ENCODE assay signal across 13 mouse cellular contexts in the genomic region with DNA sequence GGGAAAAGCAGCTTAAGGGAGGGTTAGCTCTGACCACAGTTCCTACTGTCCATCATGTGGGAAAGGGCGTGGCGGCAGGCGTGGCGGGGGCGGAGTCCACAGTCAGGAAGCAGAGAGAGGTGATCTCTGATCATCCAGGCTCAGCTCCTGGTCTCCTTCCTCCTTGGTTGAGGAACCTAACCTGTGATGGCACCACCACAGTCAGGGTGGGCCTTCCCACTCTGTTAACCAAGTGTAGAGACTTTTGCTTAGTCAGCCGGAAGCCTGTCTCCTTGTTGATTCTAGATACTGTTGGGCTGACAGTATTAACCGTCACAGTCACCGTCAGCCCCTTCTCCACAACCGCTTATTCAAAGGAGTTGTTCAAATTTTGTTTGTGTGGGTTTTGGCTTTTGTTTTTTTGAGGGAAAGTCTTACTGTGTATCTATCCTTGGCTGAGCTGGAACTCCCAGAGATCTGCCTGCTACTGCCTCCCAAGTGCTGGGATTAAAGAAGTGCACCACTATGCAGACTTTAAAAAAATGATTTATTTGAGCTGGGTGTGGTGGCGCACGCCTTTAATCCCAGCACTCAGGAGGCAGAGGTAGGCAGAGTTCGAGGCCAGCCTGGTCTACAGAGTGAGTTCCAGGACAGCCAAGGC. TPM values are rescaled to one million over a fixed set of nuclear protein-coding genes. Genes with fewer than 3 reads are reported as not detected.
A peak's percentile ranks its signal among the peaks of the same experiment; 100 is the strongest.
DNase-seq lines count a peak whose midpoint lies in the region; ATAC-seq and TF ChIP-seq lines count a peak whose summit lies in the region.
"Had no signal": no experiment of that assay in that cellular context is flagged by ENCODE, and none has a peak within 500 bp of the region (broad histone marks: within the 10 kb centered on the region; RNA-seq: fewer than 3 reads in every experiment).

No protein-coding gene starts in this region.

- H3K4me1 ChIP-seq in heart, embryonic 10.5 days = peaks cover 57% of the 10 kb centered on the region
- peaks cover 28% of the 10 kb centered on the region for H3K4me1 ChIP-seq in heart, embryonic 11.5 days (ENCODE audit: control insufficient read depth, insufficient read depth, low read length)
- peaks cover 7% of the 10 kb centered on the region for H3K4me1 ChIP-seq in spleen, adult 2 months (ENCODE audit: control insufficient read depth, insufficient read depth, insufficient read length)
- peaks cover 67% of the 10 kb centered on the region for H3K4me1 ChIP-seq in embryonic facial prominence, embryonic 10.5 days
- peaks cover 56% of the 10 kb centered on the region for H3K4me1 ChIP-seq in forebrain, embryonic 16.5 days (replicated peaks; ENCODE audit: control insufficient read depth, insufficient read depth, low read length)

- no peak for TF ChIP-seq POLR2A in spleen, adult 2 months (IDR thresholded peaks at IDR 0.05; ENCODE audit: low read depth, low read length)

- H3K4me3 ChIP-seq in heart, embryonic 10.5 days = 0 out of 2 replicates have a peak overlapping the region, but pooled peaks have one; percentile 0
- H3K4me3 ChIP-seq in heart, embryonic 11.5 days (ENCODE audit: low read depth, low read length) = no peak overlapping the region
- H3K4me3 ChIP-seq in spleen, adult 2 months (ENCODE audit: extremely low read depth, insufficient read depth, insufficient read length) = no peak overlapping the region
- H3K4me3 ChIP-seq in embryonic facial prominence, embryonic 10.5 days = no peak overlapping the region
- no peak overlapping the region for H3K4me3 ChIP-seq in forebrain, embryonic 16.5 days (replicated peaks; ENCODE audit: low read length)
- H3K4me3 ChIP-seq: erythroblast, embryonic 14.5 days; neural tube, embryonic 13.5 days; stomach, embryonic 15.5 days had no signal

- H3K27ac ChIP-seq in heart, embryonic 10.5 days = no peak overlapping the region
- H3K27ac ChIP-seq in heart, embryonic 11.5 days (ENCODE audit: low read depth, low read length) = no peak overlapping the region
- no peak overlapping the region for H3K27ac ChIP-seq in spleen, adult 2 months (ENCODE audit: insufficient read depth, low read length)
- H3K27ac ChIP-seq in embryonic facial prominence, embryonic 10.5 days (replicated peaks) = no peak overlapping the region
- no peak overlapping the region for H3K27ac ChIP-seq in forebrain, embryonic 16.5 days (ENCODE audit: low read length)
- H3K27ac ChIP-seq: stomach, embryonic 15.5 days had no signal

- TF ChIP-seq CTCF in spleen, adult 2 months (IDR thresholded peaks at IDR 0.05; ENCODE audit: extremely low read depth, insufficient read depth, insufficient read length, insufficient replicate concordance) = no peak

- no peak overlapping the region for H3K4me2 ChIP-seq in heart, embryonic 11.5 days
- H3K4me2 ChIP-seq in forebrain, embryonic 16.5 days (ENCODE audit: low read length) = no peak overlapping the region
- H3K4me2 ChIP-seq: stomach, embryonic 15.5 days had no signal

- WGBS in heart, embryonic 10.5 days = 74% methylated on average over 12 of the region's 12 CpGs
- WGBS in heart, embryonic 11.5 days (ENCODE audit: insufficient replicate concordance) = 75% methylated on average over 12 of the region's 12 CpGs
- 27% methylated on average over 12 of the region's 12 CpGs for WGBS in spleen, adult 2 months
- WGBS in embryonic facial prominence, embryonic 10.5 days = 92% methylated on average over 12 of the region's 12 CpGs
- 89% methylated on average over 12 of the region's 12 CpGs for WGBS in forebrain, embryonic 16.5 days

- no peaks in the 10 kb centered on the region for H3K27me3 ChIP-seq in heart, embryonic 10.5 days (ENCODE audit: insufficient read depth, poor library complexity, severe bottlenecking)
- no peaks in the 10 kb centered on the region for H3K27me3 ChIP-seq in heart, embryonic 11.5 days (ENCODE audit: control insufficient read depth, insufficient read depth, low read length)
- H3K27me3 ChIP-seq in spleen, adult 2 months (ENCODE audit: control insufficient read depth, insufficient read depth, low read length) = no peaks in the 10 kb centered on the region
- H3K27me3 ChIP-seq in splenic B cell, adult 2 months (ENCODE audit: control insufficient read depth, insufficient read depth, low read length, poor library complexity, severe bottlenecking) = no peaks in the 10 kb centered on the region
- H3K27me3 ChIP-seq in embryonic facial prominence, embryonic 10.5 days (replicated peaks; ENCODE audit: low read depth, poor library complexity, severe bottlenecking) = no peaks in the 10 kb centered on the region
- no peaks in the 10 kb centered on the region for H3K27me3 ChIP-seq in forebrain, embryonic 16.5 days (replicated peaks; ENCODE audit: control insufficient read depth, insufficient read depth, low read length)
- H3K27me3 ChIP-seq: neural tube, embryonic 13.5 days; stomach, embryonic 15.5 days had no signal

- no peak for DNase-seq in heart, embryonic 10.5 days (ENCODE audit: low spot score)
- DNase-seq in spleen, adult 2 months (ENCODE audit: low read depth in 1 of 2, low spot score in 2 of 2) = peak; percentile 21 to 33
- no peak for DNase-seq in spleen, adult 12 weeks (ENCODE audit: low spot score)
- DNase-seq in liver = peak; percentile 76
- peak; percentile 70 for DNase-seq in splenic B cell, adult 2 months (ENCODE audit: low read depth, low spot score)
- no peak for DNase-seq in embryonic facial prominence, embryonic 10.5 days (ENCODE audit: low spot score)
- DNase-seq: cerebellum, postnatal 14 days had no signal

- no peak for ATAC-seq in heart, embryonic 11.5 days (replicated peaks; ENCODE audit: insufficient number of reproducible peaks, low FRiP score, low TSS enrichment)
- ATAC-seq in forebrain, embryonic 16.5 days = no peak
- ATAC-seq: lung, postnatal 0 days had no signal

- H3K9ac ChIP-seq in heart, embryonic 11.5 days (ENCODE audit: low read depth, low read length) = no peak overlapping the region
- no peak overlapping the region for H3K9ac ChIP-seq in forebrain, embryonic 16.5 days (replicated peaks; ENCODE audit: low read depth, low read length)
- H3K9ac ChIP-seq: neural tube, embryonic 13.5 days; stomach, embryonic 15.5 days had no signal

- no peaks in the 10 kb centered on the region for H3K9me3 ChIP-seq in heart, embryonic 10.5 days
- H3K9me3 ChIP-seq in heart, embryonic 11.5 days (replicated peaks; ENCODE audit: control insufficient read depth, low read length) = no peaks in the 10 kb centered on the region
- no peaks in the 10 kb centered on the region for H3K9me3 ChIP-seq in embryonic facial prominence, embryonic 10.5 days
- H3K9me3 ChIP-seq in forebrain, embryonic 16.5 days (ENCODE audit: control insufficient read depth, low read length) = no peaks in the 10 kb centered on the region
- H3K9me3 ChIP-seq: neural tube, embryonic 13.5 days; stomach, embryonic 15.5 days had no signal

- no peaks in the 10 kb centered on the region for H3K36me3 ChIP-seq in heart, embryonic 10.5 days
- no peaks in the 10 kb centered on the region for H3K36me3 ChIP-seq in heart, embryonic 11.5 days (ENCODE audit: control insufficient read depth, insufficient read depth, low read length)
- H3K36me3 ChIP-seq in spleen, adult 2 months (ENCODE audit: control insufficient read depth, insufficient read depth, low read length) = no peaks in the 10 kb centered on the region
- H3K36me3 ChIP-seq in splenic B cell, adult 2 months (ENCODE audit: control insufficient read depth, insufficient read depth, low read length, poor library complexity, severe bottlenecking) = no peaks in the 10 kb centered on the region
- H3K36me3 ChIP-seq in embryonic facial prominence, embryonic 10.5 days (replicated peaks) = peaks cover 40% of the 10 kb centered on the region
- no peaks in the 10 kb centered on the region for H3K36me3 ChIP-seq in forebrain, embryonic 16.5 days (ENCODE audit: control insufficient read depth, insufficient read depth)
- H3K36me3 ChIP-seq: neural tube, embryonic 13.5 days; stomach, embryonic 15.5 days had no signal

RNA-seq across cellular contexts. Expression of a gene that starts 5.0 kb away (rescaled TPM):
- polyA plus RNA-seq in heart, embryonic 10.5 days (2016; fragmentation: Nextera tagmentation; extraction: Ambion mirVana) = 80.7 and 83.1 TPM in 2 replicates
- polyA plus RNA-seq in heart, embryonic 11.5 days (2014; fragmentation: Nextera tagmentation; extraction: Ambion mirVana) = 66.6 and 70.1 TPM in 2 replicates
- polyA plus RNA-seq in spleen, adult 2 months (2012; rRNA removed) = 9.2 and 14.6 TPM in 2 replicates
- 127 and 129 TPM in 2 replicates for polyA plus RNA-seq in embryonic facial prominence, embryonic 10.5 days (2016; fragmentation: Nextera tagmentation; extraction: Ambion mirVana)
- 327 and 349 TPM in 2 replicates for polyA plus RNA-seq in forebrain, embryonic 16.5 days (2015; fragmentation: Nextera tagmentation; extraction: Ambion mirVana)

RNA-seq across cellular contexts. Expression of a gene that starts 7.6 kb away (rescaled TPM):
- not detected in 2 replicates for polyA plus RNA-seq in heart, embryonic 10.5 days (2016; fragmentation: Nextera tagmentation; extraction: Ambion mirVana)
- not detected in 2 replicates for polyA plus RNA-seq in heart, embryonic 11.5 days (2014; fragmentation: Nextera tagmentation; extraction: Ambion mirVana)
- polyA plus RNA-seq in spleen, adult 2 months (2012; rRNA removed) = 1.4 and 1.6 TPM in 2 replicates
- 0.05 TPM in 1 of 2 replicates, not detected in the other for polyA plus RNA-seq in embryonic facial prominence, embryonic 10.5 days (2016; fragmentation: Nextera tagmentation; extraction: Ambion mirVana)
- polyA plus RNA-seq in forebrain, embryonic 16.5 days (2015; fragmentation: Nextera tagmentation; extraction: Ambion mirVana) = 0.36 and 0.62 TPM in 2 replicates

RNA-seq across cellular contexts. Expression of a gene that starts 21.3 kb away (rescaled TPM):
- 7.9 and 8.0 TPM in 2 replicates for polyA plus RNA-seq in heart, embryonic 10.5 days (2016; fragmentation: Nextera tagmentation; extraction: Ambion mirVana)
- 11.4 TPM in 2 replicates for polyA plus RNA-seq in heart, embryonic 11.5 days (2014; fragmentation: Nextera tagmentation; extraction: Ambion mirVana)
- polyA plus RNA-seq in spleen, adult 2 months (2012; rRNA removed) = 5.8 and 10.9 TPM in 2 replicates
- 1.9 and 2.2 TPM in 2 replicates for polyA plus RNA-seq in embryonic facial prominence, embryonic 10.5 days (2016; fragmentation: Nextera tagmentation; extraction: Ambion mirVana)
- polyA plus RNA-seq in forebrain, embryonic 16.5 days (2015; fragmentation: Nextera tagmentation; extraction: Ambion mirVana) = 1.1 and 1.4 TPM in 2 replicates

RNA-seq across cellular contexts. Expression of a gene that starts 22.4 kb away (rescaled TPM):
- polyA plus RNA-seq in heart, embryonic 10.5 days (2016; fragmentation: Nextera tagmentation; extraction: Ambion mirVana) = 0.21 and 0.82 TPM in 2 replicates
- 0.63 and 0.89 TPM in 2 replicates for polyA plus RNA-seq in heart, embryonic 11.5 days (2014; fragmentation: Nextera tagmentation; extraction: Ambion mirVana)
- polyA plus RNA-seq in spleen, adult 2 months (2012; rRNA removed) = 0.07 and 0.18 TPM in 2 replicates
- 1.7 and 2.2 TPM in 2 replicates for polyA plus RNA-seq in embryonic facial prominence, embryonic 10.5 days (2016; fragmentation: Nextera tagmentation; extraction: Ambion mirVana)
- 0.48 and 1.2 TPM in 2 replicates for polyA plus RNA-seq in forebrain, embryonic 16.5 days (2015; fragmentation: Nextera tagmentation; extraction: Ambion mirVana)
- polyA plus RNA-seq: erythroblast, embryonic 14.5 days had no signal

RNA-seq across cellular contexts. Expression of a gene that starts 31.7 kb away (rescaled TPM):
- polyA plus RNA-seq in heart, embryonic 10.5 days (2016; fragmentation: Nextera tagmentation; extraction: Ambion mirVana) = 84.4 and 113 TPM in 2 replicates
- 63.1 and 69.0 TPM in 2 replicates for polyA plus RNA-seq in heart, embryonic 11.5 days (2014; fragmentation: Nextera tagmentation; extraction: Ambion mirVana)
- polyA plus RNA-seq in spleen, adult 2 months (2012; rRNA removed) = 122 and 217 TPM in 2 replicates
- 125 and 126 TPM in 2 replicates for polyA plus RNA-seq in embryonic facial prominence, embryonic 10.5 days (2016; fragmentation: Nextera tagmentation; extraction: Ambion mirVana)
- polyA plus RNA-seq in forebrain, embryonic 16.5 days (2015; fragmentation: Nextera tagmentation; extraction: Ambion mirVana) = 85.8 and 87.2 TPM in 2 replicates

Comparison
In these comparisons a context has a peak if more than half of its experiments do, and no peak if none do; other contexts are left out.
1. DNase-seq: peak in spleen, adult 2 months (2 of 2), liver (single experiment) and splenic B cell, adult 2 months (single experiment); none in heart, embryonic 10.5 days (single experiment), spleen, adult 12 weeks (single experiment) and embryonic facial prominence, embryonic 10.5 days (single experiment).